Mouse (Mus musculus) liver, postnatal 0 days (tissue): ENCODE measurements around the gene Ube2j2.

Experiments
- CTCF ChIP-seq: sonication (generic); IDR thresholded peaks from 2 replicates; pipeline ENCODE4 v1.5.1; 2016; ENCODE audit warnings: antibody characterized with exemption, low read depth
- EP300 ChIP-seq: IDR thresholded peaks from 2 replicates; pipeline ENCODE4 v1.6.1; 2016; ENCODE audit warnings: antibody characterized with exemption, low read depth, mild to moderate bottlenecking

DNA sequence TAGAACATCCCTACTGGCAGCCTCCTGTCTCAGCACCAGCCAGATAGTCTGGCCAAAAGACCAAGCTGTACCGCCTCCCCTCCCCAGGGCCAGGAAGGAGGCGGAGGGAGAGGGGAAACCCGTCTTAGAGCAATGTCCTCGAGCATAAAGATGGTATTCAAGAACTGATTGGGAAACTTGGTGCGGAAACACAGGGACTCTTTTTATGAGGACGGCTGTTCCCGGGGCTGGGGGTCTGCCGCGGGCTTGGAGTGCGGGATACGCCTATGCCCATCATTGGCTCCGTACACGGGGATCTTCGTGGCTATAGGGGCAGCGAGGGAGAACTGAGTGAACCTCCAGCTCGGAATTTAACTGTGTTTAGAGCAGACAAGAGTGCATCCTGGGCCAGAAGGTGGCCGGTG, 580 bp upstream of the Ube2j2 start:
- TF ChIP-seq CTCF (no peak), EP300 (no peak)
